Mouse (Mus musculus): ENCODE data around the gene Itfg2.

- TF ChIP-seq CTCF (IDR thresholded peaks at IDR 0.05 in 2 of 3, conservative IDR thresholded peaks at IDR 0.05 in 1 of 3; ENCODE audit: control insufficient read depth in 1 of 3, insufficient read depth in 1 of 3, low read depth in 2 of 3, low read length in 3 of 3, poor library complexity in 1 of 3, severe bottlenecking in 1 of 3) = no peak
- TF ChIP-seq TAL1 (IDR thresholded peaks at IDR 0.05; ENCODE audit: low read length) = no peak
- TF ChIP-seq ZMIZ1 (IDR thresholded peaks at IDR 0.05; ENCODE audit: low read depth, low read length) = no peak
- TF ChIP-seq POLR2A (IDR thresholded peaks at IDR 0.05; ENCODE audit: control insufficient read depth in 1 of 2, insufficient read depth in 1 of 2, low read depth in 1 of 2, low read length in 2 of 2, poor library complexity in 1 of 2) = no peak
- TF ChIP-seq MAX (IDR thresholded peaks at IDR 0.05; ENCODE audit: low read length) = no peak
- TF ChIP-seq HCFC1 (IDR thresholded peaks at IDR 0.05; ENCODE audit: low read depth, low read length) = no peak
- no peak for TF ChIP-seq ZC3H11A (IDR thresholded peaks at IDR 0.05; ENCODE audit: low read depth, low read length)
- TF ChIP-seq GATA1 (IDR thresholded peaks at IDR 0.05; ENCODE audit: low read depth, low read length) = no peak
- no peak for TF ChIP-seq MYB (IDR thresholded peaks at IDR 0.05; ENCODE audit: low read depth, low read length)
- no peak for TF ChIP-seq USF2 (IDR thresholded peaks at IDR 0.05; ENCODE audit: borderline replicate concordance in 1 of 2, insufficient read depth in 1 of 2, low read depth in 1 of 2, low read length in 2 of 2)
Measured at GRCm38 (mm10) chr6:128404708-128405107, 20.0 kb downstream of the Itfg2 start.

Data from MEL (cell line).